Comparison of ENCODE assay signal across 8 mouse cellular contexts in genomic region chr2:167071266-167071640, GRCm38 (mm10). TPM values are rescaled to one million over a fixed set of nuclear protein-coding genes. Genes with fewer than 3 reads are reported as not detected.
DNase-seq lines count a peak whose midpoint lies in the region; ATAC-seq and TF ChIP-seq lines count a peak whose summit lies in the region.

No protein-coding gene starts in this region.

- H3K27me3 ChIP-seq in kidney, postnatal 0 days (ENCODE audit: insufficient read depth, low read length): no peaks in the 10 kb centered on the region
- no peaks in the 10 kb centered on the region for H3K27me3 ChIP-seq in hindbrain, embryonic 14.5 days (ENCODE audit: control insufficient read depth, insufficient read depth, low read length)
- H3K27me3 ChIP-seq in midbrain, embryonic 15.5 days (replicated peaks): no peaks in the 10 kb centered on the region

- DNase-seq in kidney, postnatal 0 days (ENCODE audit: low spot score): no peak
- no peak for DNase-seq in kidney, postnatal 25 days
- no peak for DNase-seq in hindbrain, embryonic 14.5 days (ENCODE audit: low spot score)
- no peak for DNase-seq in adrenal gland, adult 2 months

- no peaks in the 10 kb centered on the region for H3K9me3 ChIP-seq in kidney, postnatal 0 days (replicated peaks; ENCODE audit: low read length)
- H3K9me3 ChIP-seq in hindbrain, embryonic 14.5 days (ENCODE audit: control insufficient read depth, low read length): no peaks in the 10 kb centered on the region
- H3K9me3 ChIP-seq in midbrain, embryonic 15.5 days: no peaks in the 10 kb centered on the region

- WGBS in kidney, postnatal 0 days: 16% methylated on average over 12 of the region's 12 CpGs
- 21% methylated on average over 12 of the region's 12 CpGs for WGBS in hindbrain, embryonic 14.5 days
- WGBS in midbrain, embryonic 15.5 days: 21% methylated on average over 12 of the region's 12 CpGs

- ATAC-seq in kidney, postnatal 0 days (replicated peaks; ENCODE audit: low FRiP score, low read depth): 0 out of 2 replicates have a peak, but pooled peaks have one; percentile 0
- no peak for ATAC-seq in hindbrain, embryonic 14.5 days (ENCODE audit: low FRiP score)
- peak; percentile 28 for ATAC-seq in midbrain, embryonic 15.5 days (replicated peaks)
- ATAC-seq in cerebellum, adult (ENCODE audit: insufficient number of reproducible peaks, low FRiP score, low TSS enrichment): no peak
- ATAC-seq in monocyte, adult 5-6 weeks (replicated peaks; ENCODE audit: insufficient number of reproducible peaks, low FRiP score, low TSS enrichment, poor library complexity, severe bottlenecking): no peak

- no peak overlapping the region for H3K27ac ChIP-seq in kidney, postnatal 0 days
- peak overlapping the region; percentile 16; the same call in 1 of the 2 replicates for H3K27ac ChIP-seq in cortical plate, adult 2 months (ENCODE audit: insufficient read depth, low read length)
- peak overlapping the region; percentile 80 for H3K27ac ChIP-seq in hindbrain, embryonic 14.5 days
- H3K27ac ChIP-seq in midbrain, embryonic 15.5 days: peak overlapping the region; percentile 81

- no peak for TF ChIP-seq POLR2A in cortical plate, adult 2 months (IDR thresholded peaks at IDR 0.05; ENCODE audit: extremely low read depth, insufficient read depth, low read length)

- H3K4me1 ChIP-seq in kidney, postnatal 0 days (replicated peaks; ENCODE audit: insufficient read depth, low read length): no peaks in the 10 kb centered on the region; the same call in 1 of the 2 replicates
- H3K4me1 ChIP-seq in cortical plate, adult 2 months (ENCODE audit: control insufficient read depth, insufficient read depth, low read length): no peaks in the 10 kb centered on the region
- no peaks in the 10 kb centered on the region; the same call in 1 of the 2 replicates for H3K4me1 ChIP-seq in hindbrain, embryonic 14.5 days (replicated peaks; ENCODE audit: control insufficient read depth, insufficient read depth, low read length)
- H3K4me1 ChIP-seq in midbrain, embryonic 15.5 days: peaks cover 15% of the 10 kb centered on the region

- peak overlapping the region; percentile 41 for H3K4me3 ChIP-seq in kidney, postnatal 0 days (replicated peaks; ENCODE audit: low read depth, low read length)
- H3K4me3 ChIP-seq in cortical plate, adult 2 months (ENCODE audit: insufficient read depth, low read length): peak overlapping the region; percentile 59
- H3K4me3 ChIP-seq in hindbrain, embryonic 14.5 days (replicated peaks; ENCODE audit: low read length): peak overlapping the region; percentile 44
- H3K4me3 ChIP-seq in midbrain, embryonic 15.5 days: peak overlapping the region; percentile 43

- H3K36me3 ChIP-seq in kidney, postnatal 0 days (ENCODE audit: insufficient read depth, low read length): no peaks in the 10 kb centered on the region; the same call in 1 of the 2 replicates
- H3K36me3 ChIP-seq in hindbrain, embryonic 14.5 days (replicated peaks; ENCODE audit: control insufficient read depth, insufficient read depth): peaks cover 6% of the 10 kb centered on the region
- peaks cover 6% of the 10 kb centered on the region; the same call in 1 of the 2 replicates for H3K36me3 ChIP-seq in midbrain, embryonic 15.5 days (replicated peaks)

- peak overlapping the region; percentile 72 for H3K4me2 ChIP-seq in kidney, postnatal 0 days (ENCODE audit: low read length)
- peak overlapping the region; percentile 63 for H3K4me2 ChIP-seq in hindbrain, embryonic 14.5 days (replicated peaks)
- H3K4me2 ChIP-seq in midbrain, embryonic 15.5 days: peak overlapping the region; percentile 80

- peak overlapping the region; percentile 44; the same call in 1 of the 2 replicates for H3K9ac ChIP-seq in kidney, postnatal 0 days (ENCODE audit: low read depth, low read length)
- H3K9ac ChIP-seq in hindbrain, embryonic 14.5 days: peak overlapping the region; percentile 61
- H3K9ac ChIP-seq in midbrain, embryonic 15.5 days: peak overlapping the region; percentile 49

- TF ChIP-seq CTCF in kidney, postnatal 0 days (IDR thresholded peaks at IDR 0.05; ENCODE audit: low read depth): no peak
- no peak for TF ChIP-seq CTCF in cortical plate, adult 2 months (IDR thresholded peaks at IDR 0.05; ENCODE audit: extremely low read depth, insufficient read depth, low read length)

RNA-seq across cellular contexts. Expression of gene Znfx1, which starts 8.4 kb away (rescaled TPM):
- 10.7 and 11.8 TPM in 2 replicates for polyA plus RNA-seq in kidney, postnatal 0 days (2015; fragmentation: Nextera tagmentation; extraction: Ambion mirVana)
- 35.1 and 37.1 TPM in 2 replicates for polyA plus RNA-seq in cortical plate, adult 2 months (2012; rRNA removed)
- polyA plus RNA-seq in hindbrain, embryonic 14.5 days (2014; fragmentation: Nextera tagmentation; extraction: Ambion mirVana): 8.7 and 9.8 TPM in 2 replicates
- polyA plus RNA-seq in midbrain, embryonic 15.5 days (2015; fragmentation: Nextera tagmentation; extraction: Ambion mirVana): 9.5 and 10.1 TPM in 2 replicates
- 10 to 100 TPM; 50.2 to 53.6 TPM for total RNA-seq in adrenal gland, adult 2 months (2021)
- polyA plus RNA-seq in adrenal gland, adult 2 months (2012; rRNA removed): 29.5 and 31.9 TPM in 2 replicates
- total RNA-seq in monocyte, adult 5-6 weeks (2017): 25.0 to 58.3 TPM (median 29.7 TPM) in 3 replicates

RNA-seq across cellular contexts. Expression of gene Ddx27, which starts 56.3 kb away (rescaled TPM):
- polyA plus RNA-seq in kidney, postnatal 0 days (2015; fragmentation: Nextera tagmentation; extraction: Ambion mirVana): 33.3 and 37.9 TPM in 2 replicates
- polyA plus RNA-seq in cortical plate, adult 2 months (2012; rRNA removed): 34.9 and 35.6 TPM in 2 replicates
- 28.1 and 29.3 TPM in 2 replicates for polyA plus RNA-seq in hindbrain, embryonic 14.5 days (2014; fragmentation: Nextera tagmentation; extraction: Ambion mirVana)
- 38.8 and 40.7 TPM in 2 replicates for polyA plus RNA-seq in midbrain, embryonic 15.5 days (2015; fragmentation: Nextera tagmentation; extraction: Ambion mirVana)
- total RNA-seq in adrenal gland, adult 2 months (2021): 10 to 100 TPM; 29.2 to 41.5 TPM
- polyA plus RNA-seq in adrenal gland, adult 2 months (2012; rRNA removed): 28.3 and 31.1 TPM in 2 replicates
- total RNA-seq in monocyte, adult 5-6 weeks (2017): 80.0 to 90.5 TPM (median 85.6 TPM) in 3 replicates

Comparison
In these comparisons a context has a peak if more than half of its experiments do, and no peak if none do; other contexts are left out.
1. ATAC-seq: peak in kidney, postnatal 0 days (single experiment) and midbrain, embryonic 15.5 days (single experiment); none in hindbrain, embryonic 14.5 days (single experiment), cerebellum, adult (single experiment) and monocyte, adult 5-6 weeks (single experiment).
2. Peak in every context shown above with its lines, with median percentiles within 50 percentile points of each other: H3K4me2 ChIP-seq, H3K4me3 ChIP-seq and H3K9ac ChIP-seq.